Mouse (Mus musculus) MEL (cell line): Measurements from ENCODE around the gene Fbxl8.

Experiments
- CTCF ChIP-seq, 3 experiments: IDR thresholded peaks in 2 of 3; conservative IDR thresholded peaks in 1 of 3; 2 replicates each; pipeline ENCODE4 v1.5.1; 2011 to 2012; ENCODE audit warnings: low read length in 3 of 3, low read depth in 2 of 3, mild to moderate bottlenecking in 2 of 3, improper control_type of control experiment in 1 of 3, inconsistent platforms in 1 of 3, mixed read lengths in 1 of 3, moderate library complexity in 1 of 3; ENCODE audit not compliant: control insufficient read depth in 1 of 3, insufficient read depth in 1 of 3, poor library complexity in 1 of 3, severe bottlenecking in 1 of 3
- EP300 ChIP-seq, 2 experiments: IDR thresholded peaks; 2 replicates each; pipeline ENCODE4 v1.6.1; 2011; ENCODE audit warnings: improper control_type of control experiment in 2 of 2, low read length in 2 of 2, low read depth in 1 of 2, mild to moderate bottlenecking in 1 of 2
- MAFK ChIP-seq: IDR thresholded peaks from 2 replicates; pipeline ENCODE4 v1.6.1; 2011; ENCODE audit warnings: low read depth, mild to moderate bottlenecking, low read length, improper control_type of control experiment, borderline replicate concordance
- NELFE ChIP-seq: IDR thresholded peaks from 2 replicates; pipeline ENCODE4 v1.6.1; 2011; ENCODE audit warnings: low read depth, low read length, improper control_type of control experiment
- SIN3A ChIP-seq: IDR thresholded peaks from 2 replicates; pipeline ENCODE4 v1.6.1; 2012; ENCODE audit warnings: low read length, improper control_type of control experiment, inconsistent platforms
- ZNF384 ChIP-seq: IDR thresholded peaks from 2 replicates; pipeline ENCODE4 v1.6.1; 2012; ENCODE audit warnings: low read depth, mild to moderate bottlenecking, inconsistent platforms, low read length, improper control_type of control experiment

DNA sequence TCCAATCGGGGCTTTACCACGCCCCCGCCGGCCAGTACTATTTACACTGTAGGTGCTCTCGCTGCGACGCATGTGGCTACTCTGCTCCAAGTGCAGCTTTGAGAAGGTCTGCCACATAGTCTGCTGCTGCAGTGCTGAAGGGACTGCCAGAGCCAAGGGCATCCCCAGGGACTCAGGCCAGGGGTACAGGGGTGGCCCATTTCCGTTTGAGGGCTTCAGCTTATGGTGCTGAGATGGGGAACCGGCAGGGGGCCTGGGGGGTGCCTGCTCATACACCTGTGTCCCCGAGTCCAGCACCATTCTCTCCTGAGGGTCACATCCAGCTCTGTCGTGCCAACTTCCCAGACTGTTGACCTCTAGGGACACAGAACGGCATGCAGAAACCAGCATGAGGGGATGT, 21.1 kb downstream of the Fbxl8 start:
- TF ChIP-seq EP300 (IDR thresholded peaks at IDR 0.05; ENCODE audit: low read depth in 1 of 2, low read length in 2 of 2) = no peak
- TF ChIP-seq CTCF (IDR thresholded peaks at IDR 0.05 in 2 of 3, conservative IDR thresholded peaks at IDR 0.05 in 1 of 3; ENCODE audit: control insufficient read depth in 1 of 3, insufficient read depth in 1 of 3, low read depth in 2 of 3, low read length in 3 of 3, poor library complexity in 1 of 3, severe bottlenecking in 1 of 3) = no peak
- TF ChIP-seq ZNF384 = no peak
- no peak for TF ChIP-seq NELFE
- TF ChIP-seq SIN3A = no peak
- no peak for TF ChIP-seq MAFK
